ENCODE assay signal across 23 mouse cellular contexts in the genomic region with DNA sequence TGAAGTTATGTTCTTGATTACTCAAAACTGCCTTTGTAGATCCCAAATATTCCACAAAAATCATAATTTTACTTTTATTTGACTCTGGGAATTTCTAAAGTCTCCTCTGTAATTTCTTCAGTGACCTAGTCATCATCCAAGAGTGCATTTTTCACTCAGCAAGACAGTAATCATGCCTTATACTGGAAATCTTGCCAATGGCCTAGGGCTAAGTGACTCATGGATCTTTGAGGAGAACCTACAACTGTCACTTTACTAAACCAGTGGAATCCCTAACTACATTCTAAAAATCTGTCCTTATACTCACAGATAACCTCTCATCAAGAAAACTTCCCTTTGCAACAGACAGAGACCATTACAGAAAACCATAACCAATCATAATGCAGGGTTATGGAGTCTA.
"Had no signal": no experiment of that assay in that cellular context is flagged by ENCODE, and none has a peak within 500 bp of the region (broad histone marks: within the 10 kb centered on the region; RNA-seq: fewer than 3 reads in every experiment).

No protein-coding gene starts in this region.

- H3K9me3 ChIP-seq: heart, embryonic 13.5 days; heart, embryonic 15.5 days; hindbrain, embryonic 12.5 days; intestine, embryonic 15.5 days; limb, embryonic 13.5 days; limb, embryonic 15.5 days; liver, embryonic 12.5 days had no signal

- H3K27me3 ChIP-seq: heart, embryonic 13.5 days; heart, embryonic 15.5 days; hindbrain, embryonic 12.5 days; intestine, embryonic 15.5 days; limb, embryonic 13.5 days; limb, embryonic 15.5 days; liver, embryonic 12.5 days had no signal

- H3K9ac ChIP-seq: heart, embryonic 13.5 days; heart, embryonic 15.5 days; hindbrain, embryonic 12.5 days; hindbrain, embryonic 14.5 days; intestine, embryonic 15.5 days; limb, embryonic 13.5 days; limb, embryonic 15.5 days; liver, embryonic 12.5 days; liver, embryonic 14.5 days had no signal

- H3K4me3 ChIP-seq: gastrocnemius, adult 2 months; heart, adult 2 months; heart, embryonic 13.5 days; heart, embryonic 15.5 days; hindbrain, embryonic 12.5 days; intestine, embryonic 15.5 days; layer of hippocampus, adult 2 months; left cerebral cortex, adult 2 months; limb, embryonic 13.5 days; limb, embryonic 15.5 days; liver, embryonic 12.5 days had no signal

- H3K36me3 ChIP-seq: heart, embryonic 13.5 days; heart, embryonic 15.5 days; hindbrain, embryonic 12.5 days; intestine, embryonic 15.5 days; limb, embryonic 13.5 days; limb, embryonic 15.5 days; liver, embryonic 12.5 days had no signal

- H3K27ac ChIP-seq: gastrocnemius, adult 2 months; heart, adult 2 months; heart, embryonic 13.5 days; heart, embryonic 15.5 days; hindbrain, embryonic 12.5 days; hindbrain, embryonic 14.5 days; intestine, embryonic 15.5 days; layer of hippocampus, adult 2 months; left cerebral cortex, adult 2 months; limb, embryonic 13.5 days; limb, embryonic 15.5 days; liver, embryonic 12.5 days; liver, embryonic 14.5 days had no signal

- DNase-seq: gastrocnemius, adult 2 months; gastrocnemius, postnatal 10 days; gastrocnemius, postnatal 25 days; heart, adult 11 months; heart, adult 2 months; heart, postnatal 14 days; heart, postnatal 36 days; kidney, adult 18-20 months; kidney, adult 8-10 months; kidney, postnatal 10 days; kidney, postnatal 25 days; kidney, postnatal 4 days had no signal

- H3K4me1 ChIP-seq: heart, embryonic 15.5 days; hindbrain, embryonic 12.5 days; intestine, embryonic 15.5 days; limb, embryonic 13.5 days; limb, embryonic 15.5 days had no signal
